Mouse (Mus musculus) kidney, embryonic 16.5 days (tissue): Measurements from ENCODE around the gene Hp1bp3. TPM values are rescaled to one million over a fixed set of nuclear protein-coding genes. Genes with fewer than 3 reads are reported as not detected.

Source experiments
- ATAC-seq: fragments of 200-750 bp; cut with Nextera tagmentation; 2 replicates; pipeline ENCODE4 v1.8.0; 2017; ENCODE audit warnings: moderate TSS enrichment; ENCODE audit not compliant: low FRiP score, low TSS enrichment
- H3K27ac ChIP-seq: fragments of 300-500 bp; sonication (generic); 2 replicates; pipeline ENCODE4 v1.5.1; 2014; ENCODE audit warnings: low read length
- H3K27me3 ChIP-seq: fragments of 300-500 bp; sonication (generic); 2 replicates; pipeline ENCODE4 v1.6.1; 2014; ENCODE audit warnings: low read length, control low read depth, mixed read lengths; ENCODE audit not compliant: insufficient read depth
- H3K36me3 ChIP-seq: fragments of 300-500 bp; sonication (generic); 2 replicates; pipeline ENCODE4 v1.6.1; 2014; ENCODE audit warnings: low read length, control low read depth, mixed read lengths; ENCODE audit not compliant: insufficient read depth
- H3K4me1 ChIP-seq: fragments of 300-500 bp; sonication (generic); 2 replicates; pipeline ENCODE4 v1.6.1; 2014; ENCODE audit warnings: low read length, control low read depth, mixed read lengths; ENCODE audit not compliant: insufficient read depth
- H3K4me2 ChIP-seq: fragments of 300-500 bp; sonication (generic); replicated peaks from 2 replicates; pipeline ENCODE4 v1.6.1; 2014; ENCODE audit warnings: low read depth, low read length
- H3K4me3 ChIP-seq: fragments of 300-500 bp; sonication (generic); 2 replicates; pipeline ENCODE4 v1.5.1; 2014; ENCODE audit warnings: mild to moderate bottlenecking, low read length
- H3K9ac ChIP-seq: fragments of 300-500 bp; sonication (generic); replicated peaks from 2 replicates; pipeline ENCODE4 v1.6.1; 2014; ENCODE audit warnings: low read length
- H3K9me3 ChIP-seq: fragments of 300-500 bp; sonication (generic); 2 replicates; pipeline ENCODE4 v1.6.1; 2016; ENCODE audit warnings: low read length, control low read depth
- WGBS: fragments of 180-500 bp; shearing (Covaris S2); extraction: QIAGEN DNeasy Blood & Tissue Kit; methylation state at CpG from one replicate; pipeline ENCODE4 v1.1.7; 2014; 5-methylcytosine and 5-hydroxymethylcytosine counted together
- polyA plus RNA-seq: library from polyadenylated mRNA; unstranded; fragments of >200 nt; fragmentation: Nextera tagmentation; extraction: Ambion mirVana; gene quantifications from 2 replicates; pipeline ENCODE4 v1.2.1, GENCODE M21; 2015

The Hp1bp3 gene
- polyA plus RNA-seq, 1 experiment from 2014 or later = 155 TPM

DNA sequence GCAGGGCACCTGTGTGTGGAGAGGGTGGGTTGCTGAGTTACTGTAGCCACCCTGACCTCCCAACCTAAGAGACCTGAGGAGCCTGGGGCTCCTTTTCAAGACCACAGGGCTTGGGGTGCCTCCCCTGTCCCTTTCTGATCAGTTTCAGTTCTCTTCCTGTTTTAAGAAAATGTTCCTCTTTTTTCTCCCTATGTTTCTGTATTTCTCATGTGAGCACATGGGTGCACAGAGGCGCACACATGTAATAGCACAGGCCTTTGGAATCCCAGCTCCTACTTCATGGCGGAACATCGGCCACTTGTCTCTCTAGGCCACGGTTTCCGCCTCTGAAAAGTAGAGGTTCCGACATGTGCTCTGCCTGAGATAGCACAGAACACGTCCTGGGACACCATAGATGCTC is 72.6 kb downstream of the Hp1bp3 start:
- Histone ChIP-seq H3K9me3 (no peaks in the 10 kb centered on the region), H3K4me1 (0 out of 2 replicates have a peak, but pooled peaks cover 3% of the 10 kb centered on the region), H3K36me3 (no peaks in the 10 kb centered on the region), H3K4me2 (no peak overlapping the region), H3K27me3 (no peaks in the 10 kb centered on the region), H3K4me3 (no peak overlapping the region), H3K9ac (no peak overlapping the region), H3K27ac (no peak overlapping the region)
- 86% methylated on average over 7 of the region's 7 CpGs for WGBS
- no peak for ATAC-seq

DNA sequence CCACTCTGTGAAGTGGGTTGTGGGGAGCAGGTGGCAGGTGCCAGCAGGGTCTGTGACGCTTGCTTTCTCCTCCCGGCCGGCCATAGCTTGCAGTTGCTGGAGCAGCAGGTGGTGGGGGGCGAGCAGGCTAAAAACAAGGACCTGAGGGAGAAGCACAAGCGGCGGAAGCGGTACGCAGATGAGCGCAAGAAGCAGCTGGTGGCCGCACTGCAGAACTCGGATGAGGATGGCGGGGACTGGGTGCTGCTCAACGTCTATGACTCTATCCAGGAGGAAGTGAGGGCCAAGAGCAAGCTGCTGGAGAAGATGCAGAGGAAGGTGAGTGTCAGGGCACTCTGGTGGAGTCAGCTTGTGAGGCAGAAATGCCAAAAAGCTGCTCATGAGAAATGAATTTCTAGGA is 75.9 kb downstream of the Hp1bp3 start:
- H3K27ac ChIP-seq = 0 out of 2 replicates have a peak overlapping the region, but pooled peaks have one; percentile 34
- H3K36me3 ChIP-seq = no peaks in the 10 kb centered on the region
- 0 out of 2 replicates have a peak, but pooled peaks cover 3% of the 10 kb centered on the region for H3K4me1 ChIP-seq
- no peak for ATAC-seq
- no peak overlapping the region for H3K9ac ChIP-seq
- WGBS = 84% methylated on average over 13 of the region's 13 CpGs
- H3K9me3 ChIP-seq = no peaks in the 10 kb centered on the region
- H3K4me3 ChIP-seq = no peak overlapping the region
- no peaks in the 10 kb centered on the region for H3K27me3 ChIP-seq
- H3K4me2 ChIP-seq = no peak overlapping the region

DNA sequence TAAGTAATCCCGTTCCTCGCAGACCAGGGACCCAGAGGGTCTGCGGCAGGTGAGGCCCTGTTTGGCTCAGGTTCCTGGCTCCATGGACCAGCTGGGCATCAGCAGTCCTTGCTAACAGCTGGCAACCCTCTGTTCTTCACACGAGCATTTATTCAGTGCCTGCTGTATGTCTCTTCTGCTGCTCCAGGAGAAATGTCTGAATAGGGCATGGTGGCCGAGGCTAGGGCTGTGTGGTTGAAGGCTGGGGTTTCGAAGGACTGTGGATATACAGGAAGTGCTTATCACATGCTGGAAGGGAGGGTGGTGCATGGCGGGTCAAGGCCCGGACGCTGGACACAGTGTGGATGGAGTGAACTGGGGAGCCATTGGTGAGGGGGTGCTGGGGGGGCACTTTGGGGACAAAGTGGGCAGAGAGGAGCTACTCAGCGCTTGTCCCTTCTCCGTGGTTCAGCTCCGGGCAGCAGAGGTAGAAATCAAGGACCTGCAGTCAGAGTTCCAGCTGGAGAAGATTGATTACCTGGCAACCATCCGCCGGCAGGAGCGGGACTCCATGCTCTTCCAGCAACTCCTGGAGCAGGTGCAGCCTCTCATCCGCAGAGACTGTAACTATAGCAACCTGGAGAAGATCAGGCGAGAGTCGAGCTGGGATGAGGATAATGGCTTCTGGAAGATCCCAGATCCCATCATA is 77.3 kb downstream of the Hp1bp3 start:
- H3K4me2 ChIP-seq = no peak overlapping the region
- no peak overlapping the region for H3K4me3 ChIP-seq
- no peak for ATAC-seq
- WGBS = 76% methylated on average over 18 of the region's 18 CpGs
- no peaks in the 10 kb centered on the region for H3K27me3 ChIP-seq
- no peaks in the 10 kb centered on the region for H3K9me3 ChIP-seq
- H3K27ac ChIP-seq = no peak overlapping the region
- H3K9ac ChIP-seq = no peak overlapping the region
- 0 out of 2 replicates have a peak, but pooled peaks cover 3% of the 10 kb centered on the region for H3K4me1 ChIP-seq
- no peaks in the 10 kb centered on the region for H3K36me3 ChIP-seq

DNA sequence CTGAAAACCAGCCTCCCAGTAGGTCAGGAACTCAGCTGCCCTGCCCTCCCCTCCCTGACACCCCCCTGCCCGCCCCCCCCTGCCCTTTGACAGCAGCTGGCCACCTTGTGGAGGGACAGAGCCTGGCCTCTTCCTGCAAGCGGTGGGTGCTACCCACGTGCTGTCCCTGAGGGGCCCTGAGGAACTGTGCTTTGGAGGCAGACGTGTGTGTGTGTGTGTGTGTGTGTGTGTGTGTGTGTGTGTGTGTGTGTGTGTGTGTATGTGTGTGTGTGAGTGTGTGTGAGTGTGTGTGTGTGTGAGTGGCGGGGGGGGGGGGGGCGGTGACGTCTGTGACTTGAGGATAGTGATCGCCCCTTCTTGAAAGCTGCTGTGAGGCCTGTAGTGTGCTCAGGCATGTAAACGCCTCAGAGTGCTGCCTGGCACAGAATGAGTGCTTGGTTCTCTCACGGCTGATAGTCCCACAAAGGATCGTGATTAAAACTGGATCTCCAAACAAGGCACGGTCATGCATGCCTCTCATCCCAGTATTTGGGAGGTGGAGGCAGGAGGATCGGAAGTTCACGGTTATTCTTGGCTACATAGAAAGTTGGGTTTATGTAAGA is 78.0 kb downstream of the Hp1bp3 start:
- no peak overlapping the region for H3K4me2 ChIP-seq
- 89% methylated on average over 7 of the region's 14 CpGs for WGBS
- H3K27ac ChIP-seq = no peak overlapping the region
- ATAC-seq = no peak
- 0 out of 2 replicates have a peak, but pooled peaks cover 3% of the 10 kb centered on the region for H3K4me1 ChIP-seq
- H3K27me3 ChIP-seq = no peaks in the 10 kb centered on the region
- no peak overlapping the region for H3K4me3 ChIP-seq
- no peak overlapping the region for H3K9ac ChIP-seq
- H3K9me3 ChIP-seq = no peaks in the 10 kb centered on the region
- no peaks in the 10 kb centered on the region for H3K36me3 ChIP-seq

Other genes with a start within 250 kb of the Hp1bp3 start
- 32.9 and 39.3 TPM in 2 replicates for gene Eif4g3, start 223.3 kb upstream of the Hp1bp3 start, polyA plus RNA-seq
- 0.67 and 0.76 TPM in 2 replicates for gene Sh2d5, start 34.1 kb downstream of the Hp1bp3 start, polyA plus RNA-seq
- 2.2 and 2.6 TPM in 2 replicates for gene Kif17, start 34.1 kb downstream of the Hp1bp3 start, polyA plus RNA-seq
- 407 and 438 TPM in 2 replicates for gene Ddost, start 88.4 kb downstream of the Hp1bp3 start, polyA plus RNA-seq
- 54.4 and 56.0 TPM in 2 replicates for gene Pink1, start 110.0 kb downstream of the Hp1bp3 start, polyA plus RNA-seq
- gene Cda, start 151.7 kb downstream of the Hp1bp3 start, polyA plus RNA-seq = 24.6 and 27.1 TPM in 2 replicates
- gene Fam43b, start 180.2 kb downstream of the Hp1bp3 start, polyA plus RNA-seq = 0.12 TPM in 1 of 2 replicates, not detected in the other
- 21.5 and 22.4 TPM in 2 replicates for gene Mul1, start 218.4 kb downstream of the Hp1bp3 start, polyA plus RNA-seq
- 6.2 and 6.4 TPM in 2 replicates for gene Camk2n1, start 238.0 kb downstream of the Hp1bp3 start, polyA plus RNA-seq